In genomic region chr5:108461082-108462065, GRCm38 (mm10) we compare ENCODE assay signal across 8 mouse cellular contexts. TPM values are rescaled to one million over a fixed set of nuclear protein-coding genes. Genes with fewer than 3 reads are reported as not detected.
DNase-seq lines count a peak whose midpoint lies in the region; ATAC-seq lines count a peak whose summit lies in the region.

Pcgf3 (plus strand) TSS chr5:108461232.

- peaks cover 32% of the 10 kb centered on the region for H3K4me1 ChIP-seq in hindbrain, embryonic 14.5 days (replicated peaks; ENCODE audit: control insufficient read depth, insufficient read depth, low read length)

- peak; percentile 97 for DNase-seq in NIH3T3 (ENCODE audit: low read depth)
- DNase-seq in cerebellum, postnatal 10 days: peak; percentile 99
- peak; percentile 94 to 95 for DNase-seq in frontal cortex, postnatal 14 days (ENCODE audit: low spot score in 2 of 2)
- DNase-seq in hindbrain, embryonic 14.5 days (ENCODE audit: low spot score): peak; percentile 97
- DNase-seq in layer of hippocampus, postnatal 36 days: peak; percentile 96
- DNase-seq in lung, postnatal 36 days: peak; percentile 99
- peak; percentile 96 for DNase-seq in retina, postnatal 1 day
- DNase-seq in urinary bladder, adult 18-20 months (ENCODE audit: low spot score in 2 of 2): peak; percentile 97 to 100

- no peaks in the 10 kb centered on the region for H3K36me3 ChIP-seq in hindbrain, embryonic 14.5 days (replicated peaks; ENCODE audit: control insufficient read depth, insufficient read depth)

- peak within 1 kb of the TSS; percentile 82 for H3K27ac ChIP-seq in hindbrain, embryonic 14.5 days

- no peaks in the 10 kb centered on the region for H3K9me3 ChIP-seq in hindbrain, embryonic 14.5 days (ENCODE audit: control insufficient read depth, low read length)

- WGBS in hindbrain, embryonic 14.5 days: under 1% methylated on average over 61 of the region's 62 CpGs

- H3K27me3 ChIP-seq in hindbrain, embryonic 14.5 days (ENCODE audit: control insufficient read depth, insufficient read depth, low read length): peaks cover 13% of the 10 kb centered on the region

- peak within 1 kb of the TSS; percentile 97 for H3K9ac ChIP-seq in hindbrain, embryonic 14.5 days

- peak within 1 kb of the TSS; percentile 95 for H3K4me2 ChIP-seq in hindbrain, embryonic 14.5 days (replicated peaks)

- peak within 1 kb of the TSS; percentile 83 for H3K4me3 ChIP-seq in hindbrain, embryonic 14.5 days (replicated peaks; ENCODE audit: low read length)

- ATAC-seq in hindbrain, embryonic 14.5 days (ENCODE audit: low FRiP score): peak; percentile 96

RNA-seq across cellular contexts. Expression of gene Pcgf3, which starts in this region (rescaled TPM):
- 31.2 and 33.4 TPM in 2 replicates for polyA plus RNA-seq in hindbrain, embryonic 14.5 days (2014; fragmentation: Nextera tagmentation; extraction: Ambion mirVana)
- 10 to 100 TPM; 50.9 to 55.5 TPM for total RNA-seq in layer of hippocampus, postnatal 36 days (2021)

Comparison
In these comparisons a context has a peak if more than half of its experiments do, and no peak if none do; other contexts are left out.
1. Peak in every context shown above with its lines: DNase-seq, ATAC-seq, H3K4me3 ChIP-seq and H3K27ac ChIP-seq.